Mouse (Mus musculus): Measurements from ENCODE around the gene Tdp2. TPM values are rescaled to one million over a fixed set of nuclear protein-coding genes. Genes with fewer than 3 reads are reported as not detected.
A peak's percentile ranks its signal among the peaks of the same experiment; 100 is the strongest.

The Tdp2 gene
- polyA plus RNA-seq, 1 experiment, result 19.9 TPM

GRCm38 (mm10) chr13:24844983-24845955, 13.8 kb downstream of the Tdp2 start, which contains the start of gene D130043K22Rik:
Gene D130043K22Rik (plus strand): TSS chr13:24845135.
- Histone ChIP-seq H3K4me1 (ENCODE audit: control insufficient read depth, insufficient read depth, insufficient read length, low read length) (0 out of 2 replicates have a peak, but pooled peaks cover 2% of the 10 kb centered on the region), H3K4me3 (ENCODE audit: insufficient read depth, low read depth, low read length) (peak within 1 kb of the TSS; percentile 26; the same call in 1 of the 2 replicates), H3K27ac (replicated peaks; ENCODE audit: low read depth, low read length) (no peak within 1 kb of the TSS)

- Histone ChIP-seq H3K4me1 (ENCODE audit: control insufficient read depth, insufficient read depth, insufficient read length, low read length) (0 out of 2 replicates have a peak, but pooled peaks cover 2% of the 10 kb centered on the region), H3K4me3 (ENCODE audit: insufficient read depth, low read depth, low read length) (no peak overlapping the region), H3K27ac (replicated peaks; ENCODE audit: low read depth, low read length) (no peak overlapping the region)
These were observed 17.8 kb downstream of the Tdp2 start for GRCm38 (mm10) chr13:24849318-24849717.

GRCm38 (mm10) chr13:24851989-24852388, 20.5 kb downstream of the Tdp2 start:
- H3K27ac ChIP-seq (replicated peaks; ENCODE audit: low read depth, low read length), result no peak overlapping the region
- H3K4me1 ChIP-seq (ENCODE audit: control insufficient read depth, insufficient read depth, insufficient read length, low read length), result no peaks in the 10 kb centered on the region
- no peak overlapping the region for H3K4me3 ChIP-seq (ENCODE audit: insufficient read depth, low read depth, low read length)

GRCm38 (mm10) chr13:24852570-24852969, 21.1 kb downstream of the Tdp2 start:
- Histone ChIP-seq H3K4me3 (ENCODE audit: insufficient read depth, low read depth, low read length) (no peak overlapping the region), H3K27ac (replicated peaks; ENCODE audit: low read depth, low read length) (no peak overlapping the region), H3K4me1 (ENCODE audit: control insufficient read depth, insufficient read depth, insufficient read length, low read length) (no peaks in the 10 kb centered on the region)

- H3K4me3 ChIP-seq (ENCODE audit: insufficient read depth, low read depth, low read length), result no peak overlapping the region
- H3K27ac ChIP-seq (replicated peaks; ENCODE audit: low read depth, low read length), result no peak overlapping the region
- H3K4me1 ChIP-seq (ENCODE audit: control insufficient read depth, insufficient read depth, insufficient read length, low read length), result no peaks in the 10 kb centered on the region
These were observed 27.6 kb downstream of the Tdp2 start for GRCm38 (mm10) chr13:24859115-24859514.

- Histone ChIP-seq H3K27ac (replicated peaks; ENCODE audit: low read depth, low read length) (no peak overlapping the region), H3K4me1 (ENCODE audit: control insufficient read depth, insufficient read depth, insufficient read length, low read length) (no peaks in the 10 kb centered on the region), H3K4me3 (ENCODE audit: insufficient read depth, low read depth, low read length) (no peak overlapping the region)
These were observed 29.6 kb downstream of the Tdp2 start for GRCm38 (mm10) chr13:24861084-24861483.

GRCm38 (mm10) chr13:24862021-24862420, 30.5 kb downstream of the Tdp2 start:
- Histone ChIP-seq H3K4me1 (ENCODE audit: control insufficient read depth, insufficient read depth, insufficient read length, low read length) (no peaks in the 10 kb centered on the region), H3K27ac (replicated peaks; ENCODE audit: low read depth, low read length) (no peak overlapping the region), H3K4me3 (ENCODE audit: insufficient read depth, low read depth, low read length) (no peak overlapping the region)

- H3K27ac ChIP-seq (replicated peaks; ENCODE audit: low read depth, low read length), result no peak overlapping the region
- H3K4me1 ChIP-seq (ENCODE audit: control insufficient read depth, insufficient read depth, insufficient read length, low read length), result no peaks in the 10 kb centered on the region
These were observed 31.0 kb downstream of the Tdp2 start for GRCm38 (mm10) chr13:24862520-24862919.

GRCm38 (mm10) chr13:24866430-24867402, 35.2 kb downstream of the Tdp2 start:
- Histone ChIP-seq H3K4me1 (ENCODE audit: control insufficient read depth, insufficient read depth, insufficient read length, low read length) (no peaks in the 10 kb centered on the region), H3K27ac (replicated peaks; ENCODE audit: low read depth, low read length) (no peak overlapping the region), H3K4me3 (ENCODE audit: insufficient read depth, low read depth, low read length) (no peak overlapping the region)

More at GRCm38 (mm10) chr13:24862520-24862919, 31.0 kb downstream of the Tdp2 start:
- no peak overlapping the region for H3K4me3 ChIP-seq (ENCODE audit: insufficient read depth, low read depth, low read length)

- H3K4me3 ChIP-seq (ENCODE audit: insufficient read depth, low read depth, low read length), result no peak overlapping the region
- H3K27ac ChIP-seq (replicated peaks; ENCODE audit: low read depth, low read length), result no peak overlapping the region
- no peaks in the 10 kb centered on the region for H3K4me1 ChIP-seq (ENCODE audit: control insufficient read depth, insufficient read depth, insufficient read length, low read length)
These were observed 36.3 kb downstream of the Tdp2 start for GRCm38 (mm10) chr13:24867789-24868188.

GRCm38 (mm10) chr13:24868233-24868632, 36.8 kb downstream of the Tdp2 start:
- Histone ChIP-seq H3K4me3 (ENCODE audit: insufficient read depth, low read depth, low read length) (no peak overlapping the region), H3K4me1 (ENCODE audit: control insufficient read depth, insufficient read depth, insufficient read length, low read length) (no peaks in the 10 kb centered on the region), H3K27ac (replicated peaks; ENCODE audit: low read depth, low read length) (no peak overlapping the region)

- Histone ChIP-seq H3K27ac (replicated peaks; ENCODE audit: low read depth, low read length) (no peak overlapping the region), H3K4me1 (ENCODE audit: control insufficient read depth, insufficient read depth, insufficient read length, low read length) (no peaks in the 10 kb centered on the region)
These were observed 48.0 kb downstream of the Tdp2 start for GRCm38 (mm10) chr13:24879359-24880040.

GRCm38 (mm10) chr13:24880208-24880607, 48.7 kb downstream of the Tdp2 start:
- H3K27ac ChIP-seq (replicated peaks; ENCODE audit: low read depth, low read length), result no peak overlapping the region

More at GRCm38 (mm10) chr13:24879359-24880040, 48.0 kb downstream of the Tdp2 start:
- no peak overlapping the region for H3K4me3 ChIP-seq (ENCODE audit: insufficient read depth, low read depth, low read length)

GRCm38 (mm10) chr13:24880704-24881103, 49.2 kb downstream of the Tdp2 start:
- no peak overlapping the region for H3K4me3 ChIP-seq (ENCODE audit: insufficient read depth, low read depth, low read length)
- H3K27ac ChIP-seq (replicated peaks; ENCODE audit: low read depth, low read length), result no peak overlapping the region
- no peaks in the 10 kb centered on the region for H3K4me1 ChIP-seq (ENCODE audit: control insufficient read depth, insufficient read depth, insufficient read length, low read length)

More at GRCm38 (mm10) chr13:24880208-24880607, 48.7 kb downstream of the Tdp2 start:
- Histone ChIP-seq H3K4me3 (ENCODE audit: insufficient read depth, low read depth, low read length) (no peak overlapping the region), H3K4me1 (ENCODE audit: control insufficient read depth, insufficient read depth, insufficient read length, low read length) (no peaks in the 10 kb centered on the region)
